Mouse (Mus musculus) liver, embryonic 12.5 days (tissue): ENCODE results near the gene Begain. TPM values are rescaled to one million over a fixed set of nuclear protein-coding genes. Genes with fewer than 3 reads are reported as not detected.

Experiments
- ATAC-seq: fragments of 200-750 bp; cut with Nextera tagmentation; 2 replicates; pipeline ENCODE4 v1.8.0; 2017; ENCODE audit warnings: moderate number of reproducible peaks, mild to moderate bottlenecking, moderate library complexity
- H3K27ac ChIP-seq: fragments of 300-500 bp; sonication (generic); 2 replicates; pipeline ENCODE4 v1.5.1; 2016; ENCODE audit warnings: mild to moderate bottlenecking
- H3K27me3 ChIP-seq: fragments of 300-500 bp; sonication (generic); replicated peaks from 2 replicates; pipeline ENCODE4 v1.6.1; 2016; ENCODE audit warnings: mild to moderate bottlenecking, moderate library complexity
- H3K36me3 ChIP-seq: fragments of 300-500 bp; sonication (generic); 2 replicates; pipeline ENCODE4 v1.6.1; 2016; ENCODE audit warnings: mild to moderate bottlenecking, moderate library complexity
- H3K4me1 ChIP-seq: fragments of 300-500 bp; sonication (generic); 2 replicates; pipeline ENCODE4 v1.6.1; 2016
- H3K4me2 ChIP-seq: fragments of 300-500 bp; sonication (generic); 2 replicates; pipeline ENCODE4 v1.6.1; 2016; ENCODE audit warnings: mild to moderate bottlenecking, moderate library complexity
- H3K4me3 ChIP-seq: fragments of 300-500 bp; sonication (generic); 2 replicates; pipeline ENCODE4 v1.5.1; 2016; ENCODE audit warnings: mild to moderate bottlenecking, moderate library complexity
- H3K9ac ChIP-seq: fragments of 300-500 bp; sonication (generic); 2 replicates; pipeline ENCODE4 v1.6.1; 2016; ENCODE audit warnings: mild to moderate bottlenecking, moderate library complexity
- H3K9me3 ChIP-seq: fragments of 300-500 bp; sonication (generic); replicated peaks from 2 replicates; pipeline ENCODE4 v1.6.1; 2016; ENCODE audit warnings: mild to moderate bottlenecking, moderate library complexity
- WGBS: fragments of 180-500 bp; shearing (Covaris S2); methylation state at CpG from one replicate; pipeline ENCODE4 v1.1.7; 2016; ENCODE audit not compliant: insufficient replicate concordance; 5-methylcytosine and 5-hydroxymethylcytosine counted together
- polyA plus RNA-seq: library from polyadenylated mRNA; unstranded; fragments of >200 nt; fragmentation: Nextera tagmentation; extraction: Ambion mirVana; gene quantifications from 2 replicates; pipeline ENCODE4 v1.2.1, GENCODE M21; 2016

The Begain gene
- polyA plus RNA-seq, 1 experiment from 2014 or later: 1.9 TPM

GRCm38 (mm10) chr12:108994436-108995031 is 73.5 kb downstream of the Begain start:
- Histone ChIP-seq H3K4me3 (no peak overlapping the region), H3K27ac (no peak overlapping the region), H3K27me3 (peaks cover 5% of the 10 kb centered on the region), H3K4me2 (peak overlapping the region; percentile 17; the same call in 1 of the 2 replicates), H3K36me3 (no peaks in the 10 kb centered on the region), H3K9ac (no peak overlapping the region), H3K9me3 (no peaks in the 10 kb centered on the region), H3K4me1 (no peaks in the 10 kb centered on the region)
- 0 out of 2 replicates have a peak, but pooled peaks have one; percentile 35 for ATAC-seq
- 8% methylated on average over 19 of the region's 19 CpGs for WGBS

GRCm38 (mm10) chr12:108993046-108993445 is 75.0 kb downstream of the Begain start:
- 48% methylated on average over 2 of the region's 2 CpGs for WGBS
- Histone ChIP-seq H3K9ac (no peak overlapping the region), H3K4me3 (no peak overlapping the region), H3K9me3 (no peaks in the 10 kb centered on the region), H3K4me1 (no peaks in the 10 kb centered on the region), H3K36me3 (no peaks in the 10 kb centered on the region), H3K4me2 (no peak overlapping the region), H3K27me3 (peaks cover 5% of the 10 kb centered on the region), H3K27ac (no peak overlapping the region)
- no peak for ATAC-seq

- no peak for ATAC-seq
- peaks cover 5% of the 10 kb centered on the region; the same call in 1 of the 2 replicates for H3K27me3 ChIP-seq
- no peak overlapping the region for H3K4me2 ChIP-seq
- H3K4me1 ChIP-seq: no peaks in the 10 kb centered on the region
- H3K36me3 ChIP-seq: no peaks in the 10 kb centered on the region
- no peak overlapping the region for H3K4me3 ChIP-seq
- H3K9ac ChIP-seq: no peak overlapping the region
- no peak overlapping the region for H3K27ac ChIP-seq
- WGBS: 21% methylated on average over 9 of the region's 9 CpGs
- H3K9me3 ChIP-seq: no peaks in the 10 kb centered on the region
Measured at GRCm38 (mm10) chr12:108990425-108990824, 77.6 kb downstream of the Begain start.

DNA sequence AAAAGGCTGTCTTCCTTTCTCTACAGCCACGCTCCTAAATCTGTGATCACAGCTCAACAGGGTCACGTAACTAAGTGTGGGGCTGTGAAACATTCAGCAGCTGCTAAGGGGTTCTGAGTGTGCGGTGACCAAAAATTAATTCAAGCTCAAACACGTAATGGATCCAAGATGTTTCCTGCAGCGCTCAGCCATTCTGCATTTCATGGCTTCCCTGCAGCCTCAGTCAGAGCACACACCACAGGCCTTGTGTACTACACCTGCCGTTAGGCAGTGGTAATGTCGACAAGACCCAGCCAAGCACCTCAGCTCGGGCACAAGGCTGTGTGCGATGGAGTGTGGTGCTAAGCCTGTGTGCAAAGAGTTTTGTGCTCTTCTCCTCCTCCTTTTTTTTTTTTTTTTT is 80.6 kb downstream of the Begain start:
- no peaks in the 10 kb centered on the region for H3K4me1 ChIP-seq
- no peak overlapping the region for H3K27ac ChIP-seq
- WGBS: 85% methylated on average over 9 of the region's 9 CpGs
- no peak overlapping the region for H3K4me2 ChIP-seq
- no peak overlapping the region for H3K4me3 ChIP-seq
- no peaks in the 10 kb centered on the region for H3K27me3 ChIP-seq
- no peak overlapping the region for H3K9ac ChIP-seq
- H3K36me3 ChIP-seq: no peaks in the 10 kb centered on the region
- no peaks in the 10 kb centered on the region for H3K9me3 ChIP-seq
- ATAC-seq: no peak

DNA sequence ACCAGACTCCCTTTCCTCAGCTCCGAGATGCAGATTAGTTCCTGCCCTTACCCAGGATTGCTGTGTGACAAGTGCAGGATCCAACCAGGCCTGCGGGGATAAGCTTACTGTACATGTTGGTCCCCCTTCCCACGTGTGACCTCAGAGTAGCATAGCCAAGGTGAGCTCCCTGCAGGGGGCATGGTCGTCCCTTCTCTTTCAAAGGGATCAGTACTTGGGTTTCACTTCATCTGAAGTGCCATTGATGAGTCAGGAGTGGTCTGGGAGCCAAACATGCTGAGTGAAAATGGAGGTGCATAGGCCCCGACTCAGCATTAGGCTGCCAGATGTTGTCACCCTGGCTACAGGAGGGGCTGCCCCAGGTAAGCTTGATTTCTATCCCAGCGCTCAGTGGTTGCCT is 83.0 kb downstream of the Begain start:
- ATAC-seq: no peak
- Histone ChIP-seq H3K36me3 (no peaks in the 10 kb centered on the region), H3K9me3 (no peaks in the 10 kb centered on the region), H3K27ac (no peak overlapping the region), H3K4me2 (no peak overlapping the region), H3K4me3 (no peak overlapping the region), H3K9ac (no peak overlapping the region), H3K4me1 (no peaks in the 10 kb centered on the region), H3K27me3 (no peaks in the 10 kb centered on the region)
- WGBS: 65% methylated on average over 6 of the region's 6 CpGs

DNA sequence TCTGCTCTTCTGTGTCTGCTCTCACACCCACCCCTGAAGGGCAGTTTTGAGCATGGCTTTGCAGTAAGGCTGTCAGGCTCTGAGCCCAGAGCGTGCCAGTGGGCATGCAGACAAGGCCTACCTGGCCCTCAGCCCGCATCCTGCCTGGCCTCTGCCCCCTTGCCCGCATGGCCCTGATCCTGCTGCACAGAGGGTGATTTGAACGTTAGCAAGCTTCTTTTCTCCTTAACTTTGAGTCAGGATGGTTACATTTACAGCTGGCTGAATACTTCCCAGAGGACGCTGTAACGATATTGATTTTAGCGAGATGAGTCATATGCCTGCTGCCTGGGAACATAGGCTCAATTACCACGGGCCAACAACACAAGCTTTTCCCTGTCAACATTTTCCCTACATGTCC is 83.5 kb downstream of the Begain start:
- Histone ChIP-seq H3K4me3 (no peak overlapping the region), H3K9ac (no peak overlapping the region), H3K27ac (no peak overlapping the region), H3K4me1 (no peaks in the 10 kb centered on the region), H3K27me3 (no peaks in the 10 kb centered on the region), H3K9me3 (no peaks in the 10 kb centered on the region), H3K4me2 (no peak overlapping the region), H3K36me3 (no peaks in the 10 kb centered on the region)
- ATAC-seq: no peak
- WGBS: 75% methylated on average over 8 of the region's 8 CpGs

GRCm38 (mm10) chr12:108983496-108983895 is 84.5 kb downstream of the Begain start:
- no peak overlapping the region for H3K27ac ChIP-seq
- no peaks in the 10 kb centered on the region for H3K36me3 ChIP-seq
- 56% methylated on average over 6 of the region's 6 CpGs for WGBS
- no peak overlapping the region for H3K9ac ChIP-seq
- no peaks in the 10 kb centered on the region for H3K9me3 ChIP-seq
- H3K4me1 ChIP-seq: no peaks in the 10 kb centered on the region
- H3K27me3 ChIP-seq: no peaks in the 10 kb centered on the region
- ATAC-seq: no peak
- no peak overlapping the region for H3K4me2 ChIP-seq
- no peak overlapping the region for H3K4me3 ChIP-seq

- Histone ChIP-seq H3K36me3 (no peaks in the 10 kb centered on the region), H3K9ac (no peak overlapping the region), H3K27ac (no peak overlapping the region), H3K4me2 (no peak overlapping the region), H3K27me3 (no peaks in the 10 kb centered on the region), H3K4me3 (no peak overlapping the region), H3K9me3 (no peaks in the 10 kb centered on the region), H3K4me1 (no peaks in the 10 kb centered on the region)
- WGBS: 64% methylated on average over 6 of the region's 6 CpGs
- no peak for ATAC-seq
Measured at GRCm38 (mm10) chr12:108982684-108982960, 85.4 kb downstream of the Begain start.

Other genes starting within 250 kb of the Begain start
- 1.6 and 1.8 TPM in 2 replicates for gene Slc25a29, start 232.3 kb downstream of the Begain start, polyA plus RNA-seq
- 2.4 and 2.7 TPM in 2 replicates for gene Slc25a47, start 232.2 kb downstream of the Begain start, polyA plus RNA-seq
- gene Wdr25, start 174.6 kb downstream of the Begain start, polyA plus RNA-seq: 5.2 and 5.3 TPM in 2 replicates
- gene Wars, start 174.0 kb downstream of the Begain start, polyA plus RNA-seq: 58.8 and 61.7 TPM in 2 replicates